Mouse (Mus musculus) heart, embryonic 11.5 days (tissue): Measurements from ENCODE around the gene Apc2. TPM values are rescaled to one million over a fixed set of nuclear protein-coding genes. Genes with fewer than 3 reads are reported as not detected.
"Not testable (repeated sequence)": the region's sequence is repeated elsewhere in the genome, so short reads cannot be mapped to it uniquely, and the experiment has no call there.

Experiments
- ATAC-seq: fragments of 200-750 bp; cut with Nextera tagmentation; replicated peaks from 2 replicates; pipeline ENCODE4 v1.8.0; 2017; ENCODE audit warnings: moderate library complexity; ENCODE audit not compliant: insufficient number of reproducible peaks, low FRiP score, low TSS enrichment
- H3K27ac ChIP-seq: fragments of 300-500 bp; sonication (generic); 2 replicates; pipeline ENCODE4 v1.5.1; 2014; ENCODE audit warnings: mild to moderate bottlenecking, low read depth, low read length
- H3K27me3 ChIP-seq: fragments of 300-500 bp; sonication (generic); 2 replicates; pipeline ENCODE4 v1.6.1; 2014; ENCODE audit warnings: mild to moderate bottlenecking, low read length, mixed read lengths; ENCODE audit not compliant: control insufficient read depth, insufficient read depth
- H3K36me3 ChIP-seq: fragments of 300-500 bp; sonication (generic); 2 replicates; pipeline ENCODE4 v1.6.1; 2014; ENCODE audit warnings: mild to moderate bottlenecking, low read length, moderate library complexity, mixed read lengths; ENCODE audit not compliant: control insufficient read depth, insufficient read depth
- H3K4me1 ChIP-seq: fragments of 300-500 bp; sonication (generic); 2 replicates; pipeline ENCODE4 v1.6.1; 2014; ENCODE audit warnings: low read length; ENCODE audit not compliant: control insufficient read depth, insufficient read depth
- H3K4me2 ChIP-seq: fragments of 300-500 bp; sonication (generic); 2 replicates; pipeline ENCODE4 v1.6.1; 2014; ENCODE audit warnings: mild to moderate bottlenecking, moderate library complexity
- H3K4me3 ChIP-seq: fragments of 300-500 bp; sonication (generic); 2 replicates; pipeline ENCODE4 v1.5.1; 2014; ENCODE audit warnings: low read depth, low read length
- H3K9ac ChIP-seq: fragments of 300-500 bp; sonication (generic); 2 replicates; pipeline ENCODE4 v1.6.1; 2014; ENCODE audit warnings: mild to moderate bottlenecking, low read depth, low read length, moderate library complexity
- H3K9me3 ChIP-seq: fragments of 300-500 bp; sonication (generic); replicated peaks from 2 replicates; pipeline ENCODE4 v1.6.1; 2016; ENCODE audit warnings: low read length; ENCODE audit not compliant: control insufficient read depth
- WGBS: fragments of 180-500 bp; shearing (Covaris S2); extraction: QIAGEN DNeasy Blood & Tissue Kit; methylation state at CpG from one replicate; pipeline ENCODE4 v1.1.7; 2014; ENCODE audit not compliant: insufficient replicate concordance; 5-methylcytosine and 5-hydroxymethylcytosine counted together
- polyA plus RNA-seq: library from polyadenylated mRNA; unstranded; fragments of >200 nt; fragmentation: Nextera tagmentation; extraction: Ambion mirVana; gene quantifications from 2 replicates; pipeline ENCODE4 v1.2.1, GENCODE M21; 2014

Apc2 gene
- polyA plus RNA-seq, 1 experiment from 2014 or later, result 0.69 TPM

DNA sequence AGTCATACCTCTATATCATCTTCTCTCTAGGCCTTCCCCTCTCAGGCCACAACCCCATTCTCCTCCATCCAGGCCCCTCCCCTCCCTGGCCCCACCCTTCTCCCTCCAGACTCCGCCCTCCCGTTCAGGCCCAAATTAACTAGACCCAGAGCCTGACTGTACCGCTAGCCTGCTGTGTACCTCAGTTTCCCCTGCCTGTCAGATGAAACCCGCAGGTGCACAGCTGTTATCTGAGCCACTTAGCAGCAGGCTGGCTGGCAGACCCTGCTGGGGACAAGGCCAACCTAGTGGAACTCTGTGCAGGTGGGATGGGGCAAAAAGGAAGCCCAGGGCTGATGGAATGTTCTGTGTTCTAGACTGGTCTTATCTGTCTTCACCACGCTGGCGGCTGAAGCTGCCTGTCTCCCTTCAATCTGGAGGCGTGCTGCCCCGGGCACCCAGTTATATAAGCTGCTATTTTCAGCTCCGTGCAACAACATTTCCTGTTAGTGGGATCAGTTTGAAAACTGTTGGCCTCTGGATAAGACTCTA lies 48.4 kb downstream of the Apc2 start:
- Histone ChIP-seq H3K4me1 (peaks cover 43% of the 10 kb centered on the region), H3K27ac (peak overlapping the region; percentile 66; the same call in 1 of the 2 replicates), H3K9me3 (no peaks in the 10 kb centered on the region), H3K36me3 (no peaks in the 10 kb centered on the region), H3K27me3 (peaks cover 91% of the 10 kb centered on the region), H3K9ac (no peak overlapping the region), H3K4me3 (no peak overlapping the region), H3K4me2 (peak overlapping the region; percentile 12)
- no peak for ATAC-seq
- WGBS, result 23% methylated on average over 9 of the region's 9 CpGs

DNA sequence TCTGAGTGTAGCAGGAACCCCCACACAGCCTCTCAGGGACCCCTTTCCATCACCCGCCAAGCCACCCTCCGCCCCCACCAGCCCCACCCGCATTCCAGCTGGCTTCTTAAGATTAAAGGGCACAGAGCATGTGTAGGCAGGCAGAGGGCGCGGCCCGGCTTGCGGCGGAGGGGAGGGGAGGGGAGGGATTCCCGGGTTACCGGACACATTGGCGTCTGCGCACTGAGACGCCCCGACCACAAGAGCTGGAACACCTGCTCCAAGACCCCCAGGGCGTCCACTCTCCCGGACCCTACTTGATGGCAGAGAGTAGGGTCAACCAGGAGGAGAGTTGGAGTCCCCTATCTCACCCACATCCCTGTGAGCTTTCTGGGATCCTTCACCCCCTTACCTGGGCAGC lies 49.3 kb downstream of the Apc2 start:
- Histone ChIP-seq H3K27me3 (peaks cover 96% of the 10 kb centered on the region), H3K9ac (no peak overlapping the region), H3K27ac (no peak overlapping the region), H3K4me3 (peak overlapping the region; percentile 10; the same call in 1 of the 2 replicates), H3K9me3 (no peaks in the 10 kb centered on the region), H3K36me3 (no peaks in the 10 kb centered on the region), H3K4me2 (peak overlapping the region; percentile 12), H3K4me1 (peaks cover 43% of the 10 kb centered on the region)
- ATAC-seq, result no peak
- WGBS, result 0% methylated on average over 15 of the region's 16 CpGs

DNA sequence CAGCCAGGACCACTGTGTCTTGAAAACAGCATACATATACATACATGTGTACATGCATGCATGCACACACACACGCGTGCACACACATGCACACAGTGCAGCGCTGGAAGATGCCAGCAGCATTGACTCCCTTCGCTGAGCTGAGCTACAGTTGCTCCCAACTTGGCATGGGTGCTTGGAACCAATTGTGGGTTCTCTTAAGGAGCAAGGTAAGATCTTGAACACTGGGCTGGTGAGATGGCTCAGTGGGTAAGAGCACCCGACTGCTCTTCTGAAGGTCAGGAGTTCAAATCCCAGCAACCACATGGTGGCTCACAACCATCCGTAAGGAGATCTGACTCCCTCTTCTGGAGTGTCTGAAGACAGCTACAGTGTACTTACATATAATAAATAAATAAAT lies 50.2 kb downstream of the Apc2 start:
- H3K9me3 ChIP-seq, H3K4me2 ChIP-seq, H3K4me3 ChIP-seq, ATAC-seq, H3K9ac ChIP-seq, H3K36me3 ChIP-seq, H3K27ac ChIP-seq: not testable (repeated sequence)
- Histone ChIP-seq H3K27me3 (peaks cover 94% of the 10 kb centered on the region), H3K4me1 (peaks cover 43% of the 10 kb centered on the region)
- 76% methylated on average over 5 of the region's 6 CpGs for WGBS

DNA sequence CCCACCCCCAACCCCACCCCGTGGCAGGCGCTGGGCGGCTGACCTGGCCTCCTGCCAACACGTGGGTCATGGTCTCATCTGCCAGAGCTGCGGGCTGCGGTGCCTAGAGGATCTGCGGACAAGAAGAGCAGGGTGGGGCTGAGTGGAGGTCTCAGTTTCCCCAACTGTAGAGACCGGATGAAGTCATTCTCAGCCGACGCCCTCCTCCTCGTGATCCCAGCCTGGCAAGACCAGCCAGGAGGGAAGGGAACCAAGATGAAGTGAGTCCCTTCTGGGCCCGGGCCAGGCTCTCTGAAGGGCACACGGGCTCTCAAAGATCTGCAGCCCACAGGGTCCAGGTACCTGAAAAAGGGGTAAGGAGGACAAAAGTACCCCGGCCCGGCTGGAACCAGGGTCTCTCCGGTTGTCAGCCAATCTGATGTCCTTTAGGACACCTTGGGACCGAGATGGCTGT lies 51.8 kb downstream of the Apc2 start:
- H3K9me3 ChIP-seq, result no peaks in the 10 kb centered on the region
- no peak for ATAC-seq
- no peaks in the 10 kb centered on the region for H3K36me3 ChIP-seq
- peaks cover 94% of the 10 kb centered on the region for H3K27me3 ChIP-seq
- H3K4me3 ChIP-seq, result peak overlapping the region; percentile 43
- H3K9ac ChIP-seq, result no peak overlapping the region; the same call in 1 of the 2 replicates
- H3K4me2 ChIP-seq, result peak overlapping the region; percentile 70
- WGBS, result 14% methylated on average over 17 of the region's 17 CpGs
- no peak overlapping the region for H3K27ac ChIP-seq
- peaks cover 34% of the 10 kb centered on the region for H3K4me1 ChIP-seq

DNA sequence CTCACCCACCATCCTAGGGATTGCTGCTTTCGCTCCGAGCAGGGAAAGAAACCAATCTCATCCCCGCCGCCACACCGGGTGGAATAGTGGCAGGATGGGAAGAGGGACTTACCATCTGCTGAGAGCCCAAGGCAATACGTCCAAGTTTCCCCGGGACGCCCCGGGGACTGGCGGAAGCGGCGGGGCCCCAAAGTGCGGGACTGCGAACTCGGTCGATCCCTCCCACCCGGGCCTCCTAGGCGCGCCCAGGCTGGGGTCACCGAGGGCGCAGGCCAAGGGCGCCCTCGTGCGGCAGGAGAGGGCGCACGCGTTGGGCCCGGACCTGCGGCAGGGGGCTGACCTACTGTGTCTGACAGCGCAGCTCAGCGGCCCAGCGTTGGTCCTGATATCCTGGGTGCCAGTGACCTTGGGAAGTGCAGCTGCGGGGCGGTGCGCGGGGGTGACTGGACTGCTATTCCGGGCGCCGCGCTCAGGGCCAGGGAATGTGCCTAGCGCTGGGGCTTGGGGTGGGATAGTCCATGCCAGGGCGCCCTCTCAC lies 52.5 kb downstream of the Apc2 start, which contains the start of gene Adamtsl5:
Gene Adamtsl5 (minus strand): TSS at position 169 of the 538 bp plus-strand sequence.
- no peak within 1 kb of the TSS for H3K27ac ChIP-seq

DNA sequence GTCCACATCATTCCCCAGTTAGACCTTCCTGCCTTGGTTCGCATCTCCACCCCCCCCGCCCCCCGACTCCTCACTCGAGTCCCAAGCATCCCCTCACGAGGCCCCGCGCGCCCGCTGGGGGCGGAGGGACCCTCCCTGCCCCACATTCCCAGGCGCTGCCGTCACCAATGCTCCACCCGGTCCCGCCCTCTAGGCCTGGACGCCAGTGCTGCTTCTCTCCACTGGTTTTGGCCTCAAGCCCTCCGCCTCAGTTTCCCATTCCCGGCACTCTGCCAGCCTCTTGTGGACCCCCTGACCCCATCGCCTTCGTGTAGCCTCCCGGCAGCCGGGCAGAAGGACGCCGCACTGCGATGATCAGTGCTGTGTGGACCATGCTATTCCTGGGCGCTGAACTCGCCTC lies 53.2 kb downstream of the Apc2 start:
- Histone ChIP-seq H3K36me3 (no peaks in the 10 kb centered on the region), H3K27ac (no peak overlapping the region), H3K9me3 (no peaks in the 10 kb centered on the region), H3K4me2 (peak overlapping the region; percentile 70), H3K4me1 (peaks cover 22% of the 10 kb centered on the region), H3K27me3 (peaks cover 90% of the 10 kb centered on the region), H3K9ac (peak overlapping the region; percentile 43; the same call in 1 of the 2 replicates), H3K4me3 (peak overlapping the region; percentile 43)
- no peak for ATAC-seq
- 13% methylated on average over 26 of the region's 26 CpGs for WGBS

More for the DNA sequence above, 52.5 kb downstream of the Apc2 start, which contains the start of gene Adamtsl5:
- H3K4me2 ChIP-seq, result peak within 1 kb of the TSS; percentile 70
- H3K9me3 ChIP-seq, result no peaks in the 10 kb centered on the region
- peak within 1 kb of the TSS; percentile 43 for H3K4me3 ChIP-seq
- ATAC-seq, result peak; percentile 39; the same call in 1 of the 2 replicates
- no peaks in the 10 kb centered on the region for H3K36me3 ChIP-seq
- peak within 1 kb of the TSS; percentile 43; the same call in 1 of the 2 replicates for H3K9ac ChIP-seq
- peaks cover 28% of the 10 kb centered on the region for H3K4me1 ChIP-seq
- H3K27me3 ChIP-seq, result peaks cover 91% of the 10 kb centered on the region
- WGBS, result under 1% methylated on average over 42 of the region's 42 CpGs

DNA sequence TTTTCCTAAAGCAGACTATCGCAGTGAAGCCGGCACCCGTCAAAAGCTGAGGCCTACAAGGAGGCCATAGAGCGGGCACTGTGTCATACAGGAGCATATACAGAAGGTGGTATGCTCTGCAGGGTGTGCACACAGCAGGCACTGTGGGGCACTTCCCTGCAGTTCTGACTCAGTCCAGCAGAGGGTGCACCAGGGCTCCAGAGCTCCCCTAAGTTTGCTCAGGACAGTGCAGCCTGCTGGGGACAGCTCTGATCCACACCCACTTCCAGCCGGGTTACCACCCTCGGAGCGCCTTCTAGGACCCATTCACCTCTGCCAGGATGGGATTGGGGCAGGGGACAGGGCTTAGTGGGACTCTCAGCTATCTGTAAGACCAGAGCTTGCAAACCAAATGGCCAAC lies 54.5 kb downstream of the Apc2 start:
- 7% methylated on average over 7 of the region's 7 CpGs for WGBS
- no peak overlapping the region for H3K4me2 ChIP-seq
- H3K27me3 ChIP-seq, result peaks cover 87% of the 10 kb centered on the region
- H3K36me3 ChIP-seq, result no peaks in the 10 kb centered on the region
- no peak overlapping the region for H3K27ac ChIP-seq
- H3K4me1 ChIP-seq, result peaks cover 15% of the 10 kb centered on the region
- 0 out of 2 replicates have a peak, but pooled peaks have one; percentile 9 for ATAC-seq
- H3K9me3 ChIP-seq, result no peaks in the 10 kb centered on the region
- no peak overlapping the region for H3K9ac ChIP-seq
- H3K4me3 ChIP-seq, result no peak overlapping the region

DNA sequence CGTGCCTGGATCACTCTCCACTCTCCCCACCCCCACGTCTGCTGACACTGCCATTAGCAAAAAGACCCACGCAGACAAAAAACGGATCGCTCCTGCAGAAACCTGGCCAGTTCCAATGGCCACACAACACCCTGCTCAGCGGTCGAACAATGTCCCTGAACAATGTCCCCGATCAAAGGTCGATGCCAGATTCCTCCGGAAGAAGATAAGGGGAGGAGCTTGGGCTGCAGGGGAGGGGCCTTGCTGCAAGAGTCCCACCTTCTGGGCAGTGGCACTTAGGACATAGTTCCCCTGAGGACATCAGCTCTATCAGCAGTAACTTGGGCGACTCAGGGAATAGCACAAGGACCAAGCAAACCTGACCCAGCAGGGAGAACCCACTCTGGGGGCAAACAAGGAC lies 56.1 kb downstream of the Apc2 start:
- WGBS, result 27% methylated on average over 11 of the region's 11 CpGs
- H3K9ac ChIP-seq, result no peak overlapping the region
- H3K27ac ChIP-seq, result no peak overlapping the region
- no peak for ATAC-seq
- H3K9me3 ChIP-seq, result no peaks in the 10 kb centered on the region
- peaks cover 90% of the 10 kb centered on the region for H3K27me3 ChIP-seq
- no peak overlapping the region for H3K4me3 ChIP-seq
- peaks cover 24% of the 10 kb centered on the region for H3K4me1 ChIP-seq
- H3K36me3 ChIP-seq, result no peaks in the 10 kb centered on the region
- no peak overlapping the region for H3K4me2 ChIP-seq

DNA sequence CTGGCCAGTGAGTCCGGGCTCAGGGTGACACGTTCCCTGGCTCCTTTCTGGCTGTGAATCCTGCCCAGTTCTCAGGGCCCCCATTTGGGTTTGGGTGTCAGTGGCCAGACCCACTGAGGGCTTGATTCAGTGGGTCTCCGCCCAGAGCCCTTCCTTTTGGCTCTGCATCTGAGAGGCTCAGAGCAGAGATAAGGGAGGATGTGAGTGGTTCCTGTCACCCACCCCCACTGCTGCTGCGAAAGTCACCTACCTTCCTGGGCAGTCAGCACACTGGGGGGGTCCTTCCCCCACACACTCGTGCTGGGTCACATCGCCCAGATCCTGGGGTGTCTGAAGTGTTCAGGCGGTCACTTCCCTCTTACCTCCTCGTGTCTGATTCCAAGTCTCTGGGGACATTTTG lies 57.0 kb downstream of the Apc2 start:
- Histone ChIP-seq H3K4me1 (peaks cover 22% of the 10 kb centered on the region), H3K4me2 (no peak overlapping the region), H3K27me3 (peaks cover 91% of the 10 kb centered on the region), H3K27ac (no peak overlapping the region), H3K36me3 (no peaks in the 10 kb centered on the region), H3K9ac (no peak overlapping the region), H3K9me3 (no peaks in the 10 kb centered on the region), H3K4me3 (no peak overlapping the region)
- 44% methylated on average over 8 of the region's 8 CpGs for WGBS
- ATAC-seq, result no peak
